Mouse (Mus musculus) C2C12 (cell line): ENCODE measurements at regions not wholly inside any gene's neighbourhood (a gene's known extent, or its start where the extent isn't known, plus 50 kb on each side); places are given as distances from the start of the nearest gene placed in this dataset.

Source experiments
- CEBPB ChIP-seq: IDR thresholded peaks from one replicate; pipeline ENCODE4 v1.6.1; 2011; ENCODE audit warnings: low read depth, mild to moderate bottlenecking, control low read depth, moderate library complexity
- CTCF ChIP-seq: IDR thresholded peaks from one replicate; pipeline ENCODE4 v1.5.1; 2011; ENCODE audit not compliant: control insufficient read depth, insufficient read depth, insufficient read length
- FOSL1 ChIP-seq: IDR thresholded peaks from one replicate; pipeline ENCODE4 v1.8.0; 2011; ENCODE audit warnings: mild to moderate bottlenecking, low read length; ENCODE audit not compliant: poor library complexity, insufficient read depth, severe bottlenecking
- MAX ChIP-seq: IDR thresholded peaks from one replicate; pipeline ENCODE4 v1.6.1; 2011; ENCODE audit warnings: mild to moderate bottlenecking, control low read depth
- MYOD1 ChIP-seq: IDR thresholded peaks from one replicate; pipeline ENCODE4 v1.6.1; 2011; ENCODE audit warnings: low read depth; ENCODE audit not compliant: control insufficient read depth, insufficient read length
- MYOG ChIP-seq: IDR thresholded peaks from one replicate; pipeline ENCODE4 v1.6.1; 2011; ENCODE audit not compliant: control insufficient read depth, insufficient read length; ENCODE audit errors: extremely low read depth
- USF1 ChIP-seq: IDR thresholded peaks from one replicate; pipeline ENCODE4 v1.6.1; 2011; ENCODE audit warnings: low read depth, mild to moderate bottlenecking, control low read depth, moderate library complexity

- TF ChIP-seq CTCF (no peak), USF1 (no peak), CEBPB (no peak), MYOD1 (no peak), MYOG (no peak), FOSL1 (no peak), MAX (no peak)
Measured at GRCm38 (mm10) chr1:190035935-190036334, 113.8 kb upstream of the Smyd2 start.
